Mouse (Mus musculus) E14TG2a.4 (cell line): Measurements from ENCODE around the gene Erich4.

Source experiments
- CTCF ChIP-seq: conservative IDR thresholded peaks from 2 replicates; pipeline ENCODE4 v1.5.1; 2014; ENCODE audit warnings: low read length
- NANOG ChIP-seq: IDR thresholded peaks from 2 replicates; pipeline ENCODE4 v1.6.1; 2014; ENCODE audit warnings: borderline replicate concordance, low read length, mixed read lengths
- POU5F1 ChIP-seq: IDR thresholded peaks from 2 replicates; pipeline ENCODE4 v1.6.1; 2014; ENCODE audit warnings: low read length, borderline replicate concordance

DNA sequence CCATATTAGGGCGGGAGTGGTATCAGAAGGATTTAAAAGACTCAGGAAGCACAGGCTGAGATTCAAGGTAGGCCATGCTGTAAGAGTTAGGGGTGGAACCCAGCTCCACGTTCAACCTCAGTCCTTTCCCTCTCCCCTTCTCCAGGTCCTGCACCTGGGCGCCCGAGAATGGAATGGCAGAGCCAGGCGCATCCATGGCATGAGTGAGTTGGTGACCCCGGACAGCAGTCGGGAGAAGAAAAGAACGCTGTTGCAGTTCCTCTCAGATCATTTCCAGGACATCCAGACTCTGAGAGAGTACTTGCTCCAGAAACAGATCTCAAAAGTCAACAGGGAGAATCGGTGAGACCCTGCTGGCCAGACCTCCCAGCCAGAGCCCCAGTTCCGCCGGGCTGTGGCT is 5.1 kb upstream of the Erich4 start:
- no peak for TF ChIP-seq CTCF
- TF ChIP-seq POU5F1 = no peak
- no peak for TF ChIP-seq NANOG
